Mouse (Mus musculus) hindbrain, embryonic 14.5 days (tissue): ENCODE results near the gene Oasl2. TPM values are rescaled to one million over a fixed set of nuclear protein-coding genes. Genes with fewer than 3 reads are reported as not detected.
"Not testable (repeated sequence)": the region's sequence is repeated elsewhere in the genome, so short reads cannot be mapped to it uniquely, and the experiment has no call there.

ENCODE experiments used
- ATAC-seq: fragments of 200-750 bp; cut with Nextera tagmentation; 2 replicates; pipeline ENCODE4 v1.8.0; 2017; ENCODE audit warnings: moderate number of reproducible peaks, mild to moderate bottlenecking, moderate TSS enrichment, moderate library complexity; ENCODE audit not compliant: low FRiP score
- DNase-seq: peaks from one replicate; pipeline ENCODE4 v3.0.0-alpha.2; 2015; ENCODE audit warnings: low spot score
- H3K27ac ChIP-seq: fragments of 300-500 bp; sonication (generic); 2 replicates; pipeline ENCODE4 v1.5.1; 2014; ENCODE audit warnings: mild to moderate bottlenecking, moderate library complexity
- H3K27me3 ChIP-seq: fragments of 300-500 bp; sonication (generic); 2 replicates; pipeline ENCODE4 v1.6.1; 2014; ENCODE audit warnings: mild to moderate bottlenecking, low read length, mixed read lengths; ENCODE audit not compliant: control insufficient read depth, insufficient read depth
- H3K36me3 ChIP-seq: fragments of 300-500 bp; sonication (generic); replicated peaks from 2 replicates; pipeline ENCODE4 v1.6.1; 2014; ENCODE audit not compliant: control insufficient read depth, insufficient read depth
- H3K4me1 ChIP-seq: fragments of 300-500 bp; sonication (generic); replicated peaks from 2 replicates; pipeline ENCODE4 v1.6.1; 2014; ENCODE audit warnings: antibody characterized with exemption, low read length, mixed read lengths; ENCODE audit not compliant: control insufficient read depth, insufficient read depth
- H3K4me2 ChIP-seq: fragments of 300-500 bp; sonication (generic); replicated peaks from 2 replicates; pipeline ENCODE4 v1.6.1; 2014; ENCODE audit warnings: mild to moderate bottlenecking, moderate library complexity
- H3K4me3 ChIP-seq: fragments of 300-500 bp; sonication (generic); replicated peaks from 2 replicates; pipeline ENCODE4 v1.5.1; 2014; ENCODE audit warnings: mild to moderate bottlenecking, low read length
- H3K9ac ChIP-seq: fragments of 300-500 bp; sonication (generic); 2 replicates; pipeline ENCODE4 v1.6.1; 2014
- H3K9me3 ChIP-seq: fragments of 300-500 bp; sonication (generic); 2 replicates; pipeline ENCODE4 v1.6.1; 2016; ENCODE audit warnings: low read length; ENCODE audit not compliant: control insufficient read depth
- WGBS: fragments of 180-500 bp; shearing (Covaris S2); extraction: QIAGEN DNeasy Blood & Tissue Kit; methylation state at CpG from one replicate; pipeline ENCODE4 v1.1.7; 2014; 5-methylcytosine and 5-hydroxymethylcytosine counted together
- polyA plus RNA-seq: library from polyadenylated mRNA; unstranded; fragments of >200 nt; fragmentation: Nextera tagmentation; extraction: Ambion mirVana; gene quantifications from 2 replicates; pipeline ENCODE4 v1.2.1, GENCODE M21; 2014

Gene Oasl2
- polyA plus RNA-seq, 1 experiment from 2014 or later: 3.7 TPM

DNA sequence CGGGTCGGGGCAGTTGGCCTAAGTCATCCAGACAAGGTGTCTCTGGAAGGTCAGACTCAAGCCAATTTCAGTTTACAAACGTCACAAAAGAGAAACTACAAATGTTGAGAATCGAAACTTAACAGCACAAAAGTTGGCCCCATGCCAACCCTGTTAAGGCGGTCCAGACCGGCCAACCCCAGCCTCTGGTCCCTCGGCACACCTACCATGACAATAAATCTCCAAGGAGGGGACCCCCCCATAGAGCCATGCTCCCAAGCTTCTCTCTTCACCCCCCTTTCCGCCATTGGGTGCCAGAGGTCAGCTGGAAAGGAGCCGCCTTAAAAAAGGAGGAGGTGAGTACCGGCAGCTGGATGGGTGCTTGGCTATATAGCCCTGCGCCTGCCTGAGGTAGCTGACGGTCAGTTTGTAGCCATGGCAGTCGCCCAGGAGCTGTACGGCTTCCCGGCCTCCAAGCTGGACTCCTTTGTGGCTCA is 26.3 kb downstream of the Oasl2 start, which contains the start of gene Oasl1:
Gene Oasl1, plus strand, starts transcription at position 243 of the 476 bp plus-strand sequence.
- no peaks in the 10 kb centered on the region for H3K36me3 ChIP-seq
- no peak within 1 kb of the TSS for H3K9ac ChIP-seq
- no peaks in the 10 kb centered on the region for H3K27me3 ChIP-seq
- H3K4me1 ChIP-seq: 0 out of 2 replicates have a peak, but pooled peaks cover 5% of the 10 kb centered on the region
- WGBS: 47% methylated on average over 15 of the region's 15 CpGs
- H3K4me2 ChIP-seq: peak within 1 kb of the TSS; percentile 18; the same call in 1 of the 2 replicates
- ATAC-seq (no peak), DNase-seq (peak; percentile 25)
- peaks cover 5% of the 10 kb centered on the region; the same call in 1 of the 2 replicates for H3K9me3 ChIP-seq
- no peak within 1 kb of the TSS for H3K27ac ChIP-seq
- H3K4me3 ChIP-seq: no peak within 1 kb of the TSS

DNA sequence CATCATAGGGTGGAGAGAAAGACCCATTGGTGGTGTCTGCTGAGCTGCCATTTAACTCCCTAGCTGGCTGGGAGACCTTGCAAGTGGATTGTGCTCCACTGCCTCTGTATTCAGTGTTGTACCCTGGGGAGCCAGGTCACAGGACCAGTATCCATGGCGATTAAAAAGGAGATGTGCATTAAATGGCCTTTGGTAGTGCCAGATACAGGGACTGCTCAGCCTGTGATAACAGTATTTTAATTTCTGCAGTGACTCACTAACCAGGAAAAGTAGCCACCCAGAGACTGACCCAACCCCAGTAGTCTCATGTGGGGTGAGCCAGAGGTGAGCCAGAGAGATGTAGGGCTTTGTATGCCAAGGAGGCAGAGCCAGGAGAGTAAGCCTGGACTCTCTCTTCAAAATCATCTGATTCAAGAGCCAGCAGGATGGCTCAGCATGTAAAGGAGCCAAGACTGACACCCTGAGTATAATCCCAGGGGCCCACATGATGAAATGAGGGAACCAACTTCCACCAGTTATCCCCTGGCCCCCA is 29.5 kb downstream of the Oasl2 start:
- no peak overlapping the region for H3K27ac ChIP-seq
- H3K4me1 ChIP-seq: 0 out of 2 replicates have a peak, but pooled peaks cover 5% of the 10 kb centered on the region
- no peak overlapping the region for H3K4me2 ChIP-seq
- H3K4me3 ChIP-seq: no peak overlapping the region
- H3K9me3 ChIP-seq: peaks cover 5% of the 10 kb centered on the region; the same call in 1 of the 2 replicates
- H3K27me3 ChIP-seq: no peaks in the 10 kb centered on the region
- 52% methylated on average over 1 of the region's 1 CpGs for WGBS
- no peak for DNase-seq
- no peak overlapping the region for H3K9ac ChIP-seq
- H3K36me3 ChIP-seq: no peaks in the 10 kb centered on the region
- ATAC-seq: no peak

DNA sequence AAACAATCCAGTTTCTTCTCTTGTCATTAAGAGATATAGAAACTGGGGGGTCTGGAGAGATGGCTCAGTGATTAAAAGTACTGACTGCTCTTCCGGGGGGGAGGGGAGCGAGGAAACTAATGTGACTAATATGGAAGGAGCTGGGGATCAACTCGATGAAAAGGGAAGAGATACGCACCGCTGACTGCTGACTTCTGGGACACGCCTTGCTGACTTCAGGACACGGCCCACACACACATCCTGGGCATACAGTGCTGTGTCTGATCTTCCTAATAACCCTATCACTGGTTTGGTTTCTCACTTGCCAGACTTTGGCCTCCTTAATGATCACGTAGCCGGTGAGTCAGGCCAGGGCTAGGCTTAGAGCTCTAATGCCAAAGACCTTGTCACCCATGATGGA is 30.0 kb downstream of the Oasl2 start:
- Histone ChIP-seq H3K27ac (no peak overlapping the region), H3K27me3 (no peaks in the 10 kb centered on the region), H3K4me3 (no peak overlapping the region), H3K9me3 (peaks cover 5% of the 10 kb centered on the region; the same call in 1 of the 2 replicates), H3K36me3 (no peaks in the 10 kb centered on the region), H3K4me2 (no peak overlapping the region), H3K9ac (no peak overlapping the region), H3K4me1 (0 out of 2 replicates have a peak, but pooled peaks cover 5% of the 10 kb centered on the region)
- WGBS: 80% methylated on average over 9 of the region's 9 CpGs
- DNase-seq: no peak
- no peak for ATAC-seq

DNA sequence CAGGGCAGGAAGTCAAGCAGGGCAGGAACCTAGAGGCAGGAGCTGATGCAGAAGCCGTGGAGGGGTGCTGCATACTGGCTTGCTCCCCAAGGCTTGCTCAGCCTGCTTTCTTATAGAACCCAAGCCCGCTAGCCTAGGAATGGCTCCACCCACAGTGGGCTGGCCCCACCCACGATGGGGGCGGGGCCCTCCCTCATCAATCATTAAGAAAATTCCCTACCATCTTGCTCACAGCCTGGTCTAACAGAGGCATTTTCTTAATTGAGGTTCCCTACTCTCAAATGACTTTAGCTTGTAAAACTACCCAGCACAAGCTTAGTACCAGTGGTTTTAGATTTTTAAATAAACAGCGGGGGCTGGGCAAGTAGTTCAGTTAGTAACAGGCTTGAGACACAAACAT is 34.9 kb downstream of the Oasl2 start:
- Histone ChIP-seq H3K4me1 (no peaks in the 10 kb centered on the region), H3K27me3 (no peaks in the 10 kb centered on the region), H3K27ac (no peak overlapping the region), H3K4me2 (no peak overlapping the region), H3K4me3 (no peak overlapping the region), H3K9ac (no peak overlapping the region), H3K36me3 (no peaks in the 10 kb centered on the region), H3K9me3 (no peaks in the 10 kb centered on the region)
- ATAC-seq (no peak), DNase-seq (no peak)
- 61% methylated on average over 5 of the region's 5 CpGs for WGBS

DNA sequence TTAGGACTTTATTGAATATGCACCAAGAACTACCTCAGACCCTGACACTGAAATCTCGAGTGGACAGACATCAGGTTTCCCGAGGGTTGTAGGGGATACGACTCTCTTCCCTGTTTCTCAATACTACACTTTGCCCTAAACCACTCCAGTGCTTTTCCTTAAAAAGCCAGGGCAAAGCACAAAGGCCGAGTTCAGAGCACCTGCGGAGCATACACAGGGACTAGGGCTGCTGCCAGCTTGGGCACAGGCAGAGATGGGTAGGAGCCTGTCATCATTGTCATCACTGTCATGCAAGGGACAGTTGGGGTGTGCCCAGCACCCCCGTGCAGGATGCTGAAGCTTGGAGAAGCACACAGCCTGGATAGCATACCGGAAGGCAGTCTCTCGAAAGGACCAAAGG is 36.5 kb downstream of the Oasl2 start:
- Histone ChIP-seq H3K36me3 (no peaks in the 10 kb centered on the region), H3K9me3 (no peaks in the 10 kb centered on the region), H3K27ac (no peak overlapping the region), H3K27me3 (no peaks in the 10 kb centered on the region), H3K4me3 (no peak overlapping the region), H3K4me2 (no peak overlapping the region), H3K4me1 (no peaks in the 10 kb centered on the region), H3K9ac (no peak overlapping the region)
- ATAC-seq (no peak), DNase-seq (no peak)
- WGBS: 86% methylated on average over 8 of the region's 8 CpGs

DNA sequence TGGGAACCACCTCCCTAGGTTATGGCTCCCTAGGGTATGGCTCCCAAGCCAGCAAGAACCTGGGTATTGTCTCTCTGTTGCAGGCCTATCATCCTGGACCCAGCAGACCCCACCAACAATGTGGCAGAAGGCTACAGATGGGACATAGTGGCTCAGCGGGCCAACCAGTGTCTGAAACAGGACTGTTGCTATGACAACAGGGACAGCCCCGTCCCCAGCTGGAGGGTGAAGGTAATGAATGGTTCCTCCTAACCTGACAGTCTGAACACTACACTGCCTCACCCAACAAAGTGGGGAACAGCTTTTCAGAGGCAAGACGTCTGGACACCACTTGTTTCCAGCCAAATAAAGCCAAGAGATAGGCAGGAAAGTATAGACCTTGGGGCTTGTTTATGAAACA is 39.1 kb downstream of the Oasl2 start:
- no peaks in the 10 kb centered on the region for H3K27me3 ChIP-seq
- DNase-seq (no peak), ATAC-seq (no peak)
- 15% methylated on average over 3 of the region's 3 CpGs for WGBS
- no peaks in the 10 kb centered on the region for H3K4me1 ChIP-seq
- no peaks in the 10 kb centered on the region for H3K9me3 ChIP-seq
- no peaks in the 10 kb centered on the region for H3K36me3 ChIP-seq
- H3K27ac ChIP-seq: no peak overlapping the region
- H3K9ac ChIP-seq: no peak overlapping the region
- no peak overlapping the region for H3K4me2 ChIP-seq
- H3K4me3 ChIP-seq: no peak overlapping the region

DNA sequence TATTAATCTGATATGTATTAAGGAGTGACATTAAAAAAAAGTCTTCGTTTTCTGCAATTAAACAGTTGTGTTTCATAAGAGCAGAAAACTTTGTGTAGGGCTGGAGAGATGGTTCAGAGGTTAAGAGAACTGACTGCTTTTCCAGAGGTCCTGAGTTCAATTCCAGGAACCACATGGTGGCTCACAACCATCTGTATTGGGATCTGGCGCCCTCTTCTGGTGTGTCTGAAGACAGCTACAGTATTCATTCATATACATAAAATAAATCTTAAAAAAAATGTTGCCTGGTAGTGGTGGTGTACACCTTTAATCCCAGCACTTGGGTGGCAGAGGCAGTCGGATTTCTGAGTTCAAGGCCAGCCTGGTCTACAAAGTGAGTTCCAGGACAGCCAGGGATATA is 44.4 kb downstream of the Oasl2 start:
- peak overlapping the region; percentile 75; the same call in 1 of the 2 replicates for H3K4me2 ChIP-seq
- DNase-seq, H3K36me3 ChIP-seq, H3K4me3 ChIP-seq, H3K4me1 ChIP-seq, H3K27me3 ChIP-seq, H3K9me3 ChIP-seq, H3K27ac ChIP-seq, H3K9ac ChIP-seq, ATAC-seq: not testable (repeated sequence)
- WGBS: 56% methylated on average over 3 of the region's 3 CpGs

DNA sequence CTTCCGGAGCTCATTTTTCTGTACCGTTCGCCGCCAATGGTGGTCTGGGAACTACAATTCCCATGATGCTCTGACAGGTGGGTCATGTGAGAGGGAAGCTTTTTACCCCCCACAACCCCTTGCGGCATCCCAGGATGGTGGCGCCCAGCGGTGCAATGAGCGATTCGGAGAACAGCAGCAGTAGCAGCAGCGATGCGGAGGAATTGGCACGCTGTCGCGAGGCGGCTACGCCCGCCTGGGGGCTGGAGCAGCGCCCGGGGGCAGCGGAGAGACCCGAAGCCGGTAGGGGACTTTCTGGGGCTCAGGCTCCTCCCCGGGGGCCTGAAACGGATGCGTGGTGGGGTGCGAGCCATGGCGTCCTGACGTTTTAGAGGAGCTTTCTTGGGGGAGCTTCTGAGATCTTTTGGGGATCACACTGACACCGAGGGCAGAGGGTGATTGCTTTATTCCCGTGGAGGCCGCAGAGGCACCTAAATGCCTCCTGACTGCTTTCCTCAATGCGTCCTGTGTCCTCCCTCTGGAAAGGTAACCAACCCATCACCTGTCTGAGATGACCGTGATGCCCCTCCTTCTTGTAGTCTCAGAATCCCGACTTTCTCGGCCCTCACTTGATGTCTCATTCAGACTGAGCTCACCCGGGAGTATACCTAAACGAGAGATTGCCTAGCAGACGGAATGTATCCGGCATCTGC is 45.5 kb downstream of the Oasl2 start, which contains the start of gene 2210016L21Rik:
Gene 2210016L21Rik, plus strand, starts transcription at position 85 of the 692 bp plus-strand sequence.
- peak within 1 kb of the TSS; percentile 80 for H3K4me3 ChIP-seq
- H3K4me1 ChIP-seq: 0 out of 2 replicates have a peak, but pooled peaks cover 5% of the 10 kb centered on the region
- peak; percentile 94 for ATAC-seq
- DNase-seq: peak; percentile 90
- peaks cover 16% of the 10 kb centered on the region for H3K36me3 ChIP-seq
- peak within 1 kb of the TSS; percentile 92 for H3K9ac ChIP-seq
- no peaks in the 10 kb centered on the region for H3K27me3 ChIP-seq
- 1% methylated on average over 39 of the region's 39 CpGs for WGBS
- H3K27ac ChIP-seq: peak within 1 kb of the TSS; percentile 87
- H3K4me2 ChIP-seq: peak within 1 kb of the TSS; percentile 75
- no peaks in the 10 kb centered on the region for H3K9me3 ChIP-seq

DNA sequence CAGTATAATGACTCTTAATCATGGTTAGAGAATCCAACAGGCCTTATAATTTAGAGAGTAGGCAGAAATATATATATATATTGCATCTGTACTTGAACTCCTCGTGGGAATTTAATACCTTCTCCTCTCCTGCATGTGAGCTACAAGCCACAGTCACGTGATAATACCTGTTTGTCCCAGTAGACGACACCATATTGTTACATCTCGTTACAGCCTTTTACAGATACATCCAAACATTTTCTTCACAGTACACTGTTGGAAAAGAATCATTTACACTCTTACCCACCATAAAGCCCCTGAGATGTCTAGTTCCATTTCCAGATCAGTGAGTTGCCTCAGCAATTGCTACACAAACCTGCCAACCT is 46.0 kb downstream of the Oasl2 start:
- Histone ChIP-seq H3K27ac (peak overlapping the region; percentile 87), H3K9ac (peak overlapping the region; percentile 92), H3K9me3 (no peaks in the 10 kb centered on the region), H3K27me3 (no peaks in the 10 kb centered on the region), H3K4me2 (peak overlapping the region; percentile 75), H3K36me3 (peaks cover 22% of the 10 kb centered on the region), H3K4me1 (0 out of 2 replicates have a peak, but pooled peaks cover 5% of the 10 kb centered on the region), H3K4me3 (peak overlapping the region; percentile 80)
- DNase-seq (no peak), ATAC-seq (no peak)
- WGBS: 32% methylated on average over 4 of the region's 4 CpGs
